Mouse (Mus musculus) cerebellum, adult 8-10 months (tissue): ENCODE results near the gene Fpgt.

Source experiments
- DNase-seq: peaks from one replicate; pipeline ENCODE4 v3.0.0; 2022

Gene Fpgt

DNA sequence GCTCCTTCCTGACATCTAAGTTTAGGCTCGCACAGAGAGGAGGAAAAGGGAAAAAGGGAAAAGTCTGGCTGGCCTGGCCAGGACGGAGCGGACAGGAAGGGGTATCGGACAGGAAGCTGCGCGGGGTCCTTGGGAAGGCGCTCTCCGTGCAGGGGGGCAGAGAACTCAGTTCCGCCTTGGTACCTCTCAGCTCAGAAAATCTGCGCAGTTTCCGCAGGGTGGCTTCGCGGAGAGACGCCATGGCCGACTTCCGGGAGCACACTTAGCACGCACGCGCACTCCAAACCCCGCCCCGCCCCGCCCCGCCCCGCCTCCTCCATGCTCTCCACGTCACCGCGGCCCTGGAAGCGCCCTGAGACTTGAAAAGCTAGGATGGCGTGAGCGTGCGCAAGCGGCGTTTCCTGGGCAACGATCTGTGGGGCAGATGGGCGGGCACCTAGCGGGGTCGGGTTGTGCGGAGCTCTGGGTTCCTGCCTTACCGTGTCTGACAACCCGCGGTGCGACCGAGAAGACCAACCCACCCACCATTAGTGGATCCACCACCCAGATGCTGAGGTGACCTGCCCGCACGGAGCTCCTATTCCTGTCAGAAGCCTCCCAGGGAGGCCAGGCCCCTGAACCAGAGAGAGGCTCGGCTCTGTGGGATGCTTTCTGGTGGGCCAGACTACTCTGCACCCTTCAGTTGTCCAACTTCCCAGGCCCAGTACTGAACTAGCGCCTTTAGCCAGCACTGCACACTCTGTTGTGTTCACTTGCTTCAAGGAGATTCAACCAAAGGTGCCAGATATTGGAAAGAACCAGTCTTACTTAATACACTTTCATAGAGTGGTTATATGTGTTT, at the start of gene Fpgt, which contains the start of gene Lrriq3:
Gene Fpgt (minus strand): TSS at position 288 of the 841 bp plus-strand sequence.
Gene Lrriq3 (plus strand): TSS at position 319 of the 841 bp plus-strand sequence.
- DNase-seq: peak; percentile 89

DNA sequence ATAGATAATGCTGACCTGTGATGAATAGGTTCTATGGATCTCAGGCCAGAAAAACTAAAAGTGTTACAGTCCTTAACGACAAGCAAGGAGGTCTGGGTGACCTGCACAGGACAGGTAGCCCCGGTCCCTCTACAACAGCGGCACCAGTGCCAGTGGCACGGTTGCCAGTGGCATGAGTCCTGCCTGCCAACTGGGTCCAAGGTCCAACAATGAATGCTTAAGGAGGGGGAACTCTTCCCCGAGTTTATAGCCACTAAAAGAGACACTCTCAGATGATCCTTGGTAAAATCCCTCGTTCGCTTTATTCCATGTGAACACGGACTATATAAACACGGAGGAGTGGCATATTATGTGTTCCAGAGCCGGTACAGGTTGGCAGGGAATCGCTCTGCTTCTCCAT, 47.8 kb upstream of the Fpgt start:
- no peak for DNase-seq

DNA sequence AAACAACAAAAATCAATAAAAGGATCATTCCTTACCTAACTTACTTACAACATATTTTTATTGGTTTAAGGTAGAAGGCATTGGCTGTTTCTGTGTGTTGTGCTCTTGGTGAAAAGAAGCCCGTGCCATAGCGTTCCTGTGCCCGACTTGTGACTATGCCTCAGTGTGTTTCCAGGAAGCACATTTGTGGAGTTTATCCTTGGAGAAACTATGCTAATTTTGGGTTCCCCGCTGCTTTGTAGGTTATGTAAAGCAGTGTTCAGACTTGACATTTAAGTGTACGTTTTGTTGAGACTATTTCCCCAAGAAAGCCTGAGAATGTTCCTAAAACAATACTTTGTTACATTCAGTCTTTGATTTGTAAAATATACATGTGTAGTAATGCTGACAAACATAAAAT, 44.5 kb upstream of the Fpgt start:
- no peak for DNase-seq

DNA sequence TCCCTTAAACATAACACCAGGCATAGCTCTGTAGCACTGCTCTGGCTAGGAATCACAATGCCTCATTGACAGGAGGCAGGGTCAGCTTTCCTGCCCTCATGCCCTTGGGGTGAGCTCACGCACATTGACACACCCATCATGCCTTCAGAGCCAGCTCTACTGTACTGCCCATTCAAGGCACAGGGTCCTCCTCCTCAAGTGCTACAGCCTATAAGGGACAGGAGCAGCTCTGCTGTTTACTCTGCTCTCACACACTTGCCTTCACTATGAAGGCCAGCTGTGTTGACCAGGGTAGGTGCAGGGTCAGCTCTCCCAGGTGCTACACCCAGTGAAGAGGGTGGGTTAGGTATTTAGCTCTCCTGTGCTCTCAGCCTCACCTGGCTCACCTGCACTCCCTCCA, 12.8 kb upstream of the Fpgt start:
- no peak for DNase-seq

DNA sequence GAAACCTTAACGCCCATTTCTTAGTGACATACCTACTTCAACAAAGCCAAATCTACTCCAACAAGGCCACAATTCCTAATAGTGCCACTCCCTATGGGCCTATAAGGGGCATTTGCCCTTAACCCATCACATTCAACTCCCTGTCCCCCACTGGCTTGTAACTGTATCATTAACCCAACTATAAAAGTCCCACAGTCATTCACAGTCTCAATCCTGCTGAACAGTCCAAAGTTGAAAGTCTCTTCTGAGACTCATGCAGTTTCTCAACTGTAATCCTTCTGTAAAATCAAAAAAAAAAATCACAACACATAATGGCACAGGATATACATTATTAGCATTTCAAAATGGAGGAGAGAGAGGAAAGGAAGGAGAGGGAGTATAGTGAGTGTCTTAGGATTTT, 6.1 kb upstream of the Fpgt start:
- DNase-seq: no peak

DNA sequence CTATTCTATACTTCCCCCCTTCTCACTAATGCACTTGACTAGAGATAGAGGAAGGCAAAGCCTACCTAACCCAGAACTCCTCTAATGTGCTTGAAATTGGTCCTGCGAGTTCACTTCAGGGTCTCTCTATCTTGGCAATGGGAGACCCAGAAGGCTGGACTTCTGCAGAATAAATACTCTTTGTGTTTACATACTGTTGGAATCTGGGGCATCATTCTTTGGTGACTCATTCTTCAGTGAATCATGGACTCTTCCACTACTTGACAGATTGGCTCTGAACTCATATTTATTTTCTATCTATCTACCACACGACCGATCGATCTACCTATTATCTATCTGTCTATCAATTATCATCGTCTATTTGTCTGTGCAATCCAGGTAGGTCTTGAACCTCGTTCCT, 1.1 kb downstream of the Fpgt start:
- no peak for DNase-seq

DNA sequence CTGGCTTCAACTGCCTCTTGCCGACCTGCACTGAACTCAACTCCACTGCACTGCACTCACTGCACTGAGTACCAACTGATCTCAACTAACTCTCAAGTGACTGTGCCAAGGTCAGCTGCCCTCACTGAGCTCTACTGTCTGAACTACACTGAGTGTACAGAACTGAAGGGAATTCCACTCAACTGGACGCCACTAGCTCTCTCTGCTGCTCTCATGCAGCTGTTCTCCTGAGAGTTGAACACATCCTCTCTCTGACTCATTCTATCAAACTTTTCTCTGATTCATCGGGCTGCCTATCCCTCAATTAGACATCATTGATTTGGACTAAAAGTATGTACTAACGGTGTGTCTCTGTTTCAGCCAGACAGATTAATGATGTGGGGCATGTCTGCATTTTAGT, 15.3 kb downstream of the Fpgt start:
- DNase-seq: no peak

DNA sequence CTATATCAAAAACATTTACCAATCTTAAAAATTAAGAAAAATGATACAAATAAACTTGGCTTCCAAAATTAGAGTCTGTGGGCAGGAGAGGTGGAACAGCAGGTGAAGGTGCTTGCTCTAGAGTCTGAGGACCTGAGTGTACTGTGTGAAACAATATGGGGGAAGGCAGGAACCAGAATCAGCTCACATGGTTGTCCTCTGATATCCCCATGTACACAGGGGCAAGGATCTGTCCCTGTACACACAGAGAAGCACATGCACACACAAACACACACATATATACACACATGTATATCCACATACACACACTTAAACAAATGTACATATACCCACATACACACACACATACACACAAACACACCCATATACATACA, 33.8 kb downstream of the Fpgt start:
- DNase-seq: no peak

DNA sequence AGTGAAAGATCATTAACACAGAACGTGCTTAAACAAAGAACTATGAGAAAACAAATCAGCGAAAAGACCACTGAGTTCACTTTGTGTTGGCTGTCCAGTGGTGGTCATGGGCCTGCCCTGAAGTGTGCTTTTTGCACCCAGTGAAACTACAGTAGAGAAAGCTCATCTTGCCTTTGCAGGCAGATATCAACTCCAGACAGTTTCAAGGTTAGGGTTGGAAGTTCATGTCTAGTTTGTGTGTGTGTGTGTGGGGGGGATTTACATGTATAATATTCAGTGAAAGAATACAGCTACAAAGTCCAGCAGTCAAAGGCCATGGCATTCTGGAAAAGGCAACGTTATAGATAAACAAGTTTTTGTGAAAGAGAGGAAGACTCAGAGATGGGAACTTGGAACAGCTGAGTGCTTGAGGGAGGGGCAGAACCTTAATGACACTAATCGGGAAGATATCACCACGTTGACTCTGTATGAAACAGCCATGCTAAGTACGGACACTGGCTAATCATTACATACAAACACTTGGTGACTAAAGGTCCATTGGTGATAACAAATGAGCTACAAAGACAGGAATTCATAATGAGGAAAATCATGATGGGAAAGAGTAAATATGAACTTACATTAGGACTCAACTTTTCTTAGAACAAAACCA, 34.3 kb downstream of the Fpgt start:
- DNase-seq: no peak

DNA sequence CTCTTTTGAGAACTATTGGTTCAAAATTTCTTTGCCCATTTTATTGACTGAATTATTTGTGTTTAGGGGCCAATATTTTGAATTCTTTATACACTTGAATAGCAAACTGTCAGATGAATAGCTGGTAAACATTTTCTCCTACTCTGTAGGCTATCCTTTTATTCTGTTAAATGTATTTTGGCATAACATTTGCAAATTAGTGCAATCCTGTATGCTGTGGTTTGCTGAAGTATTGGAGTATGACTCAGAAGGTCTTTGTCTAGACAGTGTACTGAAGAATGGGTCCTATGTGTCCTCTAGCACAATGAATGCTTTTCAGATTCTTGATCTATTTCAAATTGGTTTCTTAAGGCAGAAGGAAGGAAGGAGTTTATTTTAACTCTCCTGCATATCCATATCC, 35.6 kb downstream of the Fpgt start:
- no peak for DNase-seq

DNA sequence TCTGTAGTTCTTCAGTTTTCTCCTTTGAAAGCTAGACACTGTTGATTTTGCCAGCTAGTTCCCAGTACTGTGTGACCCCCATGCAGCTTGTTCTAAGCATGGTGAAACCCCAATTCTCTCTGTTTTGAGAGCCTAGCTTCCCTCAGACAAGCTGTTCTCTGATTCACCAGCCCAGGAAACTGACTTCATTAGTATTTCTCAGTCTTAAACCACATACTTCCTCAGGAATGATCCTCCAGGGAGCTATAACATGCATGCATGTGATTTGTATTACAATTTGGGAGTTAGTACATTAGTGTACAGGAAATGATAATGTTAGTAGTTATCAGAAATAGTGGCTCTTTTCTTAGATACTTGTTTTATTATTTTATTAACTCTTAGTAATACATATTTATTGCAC, 36.6 kb downstream of the Fpgt start:
- DNase-seq: no peak

DNA sequence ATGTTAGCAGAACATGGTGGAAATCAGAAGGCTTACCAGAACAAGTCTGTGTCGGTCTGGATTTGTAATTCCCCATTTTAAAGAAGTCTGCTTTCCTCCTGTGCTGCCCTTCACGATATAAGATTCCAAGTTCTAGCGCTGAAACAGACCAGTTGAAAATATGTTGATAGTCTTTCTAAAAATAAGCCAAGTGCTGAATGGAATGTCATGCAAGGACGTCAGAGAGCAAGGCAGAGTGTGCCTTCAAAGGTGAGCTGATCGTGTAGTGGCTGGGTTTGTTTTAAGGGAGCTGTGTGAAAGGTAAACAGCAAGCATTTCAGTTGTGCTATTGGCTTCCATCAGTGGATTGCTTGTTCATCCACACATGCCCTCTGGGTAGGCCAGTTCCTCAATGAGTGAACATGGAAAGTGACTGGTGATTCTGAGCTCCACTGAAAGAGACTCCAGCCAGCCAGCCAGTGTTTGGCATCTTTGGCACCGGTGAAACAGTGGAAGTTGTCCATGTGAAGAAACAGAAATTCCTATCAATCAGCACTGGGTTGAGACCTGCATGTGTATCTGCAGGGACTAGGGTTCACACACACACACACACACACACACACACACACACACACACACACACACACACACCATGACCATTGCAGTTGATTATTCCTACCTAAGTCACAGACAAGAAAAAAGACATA, 37.8 kb downstream of the Fpgt start, which contains the start of gene Tnni3k:
Gene Tnni3k (minus strand): TSS at position 177 of the 686 bp plus-strand sequence.
- DNase-seq: no peak

DNA sequence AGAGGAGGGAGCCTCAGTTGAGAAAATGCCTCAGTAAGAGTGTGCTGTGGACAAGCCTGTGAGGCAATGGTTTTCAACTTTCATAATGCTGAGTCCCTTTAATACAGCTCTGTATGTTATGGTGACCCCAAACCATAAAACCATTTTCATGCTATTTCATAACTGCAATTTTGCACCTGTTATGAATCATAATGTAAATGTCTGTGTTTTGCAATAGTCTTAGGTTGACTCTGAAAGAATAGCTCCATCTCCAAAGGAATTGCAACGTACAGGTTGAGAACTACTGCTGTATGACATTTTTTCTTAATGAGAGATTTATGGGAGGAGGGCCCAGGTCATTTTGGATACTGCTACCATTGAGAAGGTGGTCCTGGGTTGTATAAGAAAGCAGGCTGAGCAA, 40.0 kb downstream of the Fpgt start:
- no peak for DNase-seq

DNA sequence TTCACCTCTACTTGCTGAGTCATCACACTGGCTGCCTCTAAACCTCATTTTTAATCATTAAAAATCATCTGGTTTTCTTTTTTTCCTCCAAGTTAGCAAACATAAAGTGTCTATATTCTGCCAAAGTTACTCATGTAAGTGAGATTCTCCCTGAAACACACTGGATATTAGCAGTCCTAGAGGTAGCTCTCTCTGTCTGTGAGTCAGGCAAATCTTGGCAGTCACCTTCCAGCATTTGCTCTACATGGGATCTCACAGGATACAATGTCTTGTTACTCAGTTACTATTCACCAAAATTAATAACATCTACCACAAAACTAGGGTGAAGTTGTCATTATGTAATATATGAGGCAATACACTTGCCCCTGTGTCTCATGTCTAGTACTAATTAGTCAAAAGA, 41.2 kb downstream of the Fpgt start:
- DNase-seq: no peak

DNA sequence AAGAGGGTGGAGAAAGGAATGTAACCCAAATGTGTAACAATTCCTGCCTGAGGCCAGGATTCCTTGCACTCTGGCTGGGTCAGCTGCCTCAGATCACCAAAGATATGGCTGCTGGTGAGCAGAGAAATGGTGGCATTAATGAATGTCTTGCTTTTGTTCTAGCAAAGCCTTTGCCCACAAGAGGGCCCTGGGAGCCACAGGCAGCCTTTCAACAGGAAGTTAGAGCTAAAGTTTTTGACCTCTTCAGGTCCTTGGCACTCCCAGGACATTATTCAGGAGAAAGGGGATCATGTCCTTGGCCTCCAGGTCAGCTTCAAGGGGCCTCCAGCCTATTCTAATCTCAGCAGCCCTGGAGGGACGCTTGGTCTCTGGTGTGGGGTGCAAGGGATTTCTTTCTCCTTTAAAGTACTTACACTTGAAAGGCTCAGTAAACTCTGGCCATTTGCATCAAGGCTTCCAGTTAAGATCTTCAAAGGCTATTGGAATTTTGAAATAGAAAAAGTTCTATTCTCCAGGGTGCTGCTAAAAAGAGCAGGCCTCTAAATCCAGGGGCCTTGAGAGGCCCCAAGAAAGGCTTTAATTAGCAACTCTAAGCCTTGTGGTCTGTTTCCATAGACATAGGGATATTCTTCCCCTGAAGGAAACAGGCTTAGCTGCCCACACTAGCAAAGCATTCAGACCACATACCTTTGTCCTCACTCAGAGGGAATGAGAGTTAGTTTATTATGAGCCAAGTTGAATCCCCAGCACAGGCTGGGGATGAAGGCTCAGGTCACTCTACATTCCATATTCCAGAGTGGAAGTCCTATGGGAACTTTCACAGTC, 54.0 kb downstream of the Fpgt start:
- DNase-seq: no peak
